Mouse (Mus musculus) spleen, postnatal 36 days (tissue): ENCODE measurements around the gene Slc20a1.

ENCODE experiments used
- DNase-seq, 2 experiments: peaks; one replicate each; pipeline ENCODE4 v3.0.0; 2022; ENCODE audit warnings: low spot score in 2 of 2, mixed read lengths in 1 of 2

Slc20a1 gene

DNA sequence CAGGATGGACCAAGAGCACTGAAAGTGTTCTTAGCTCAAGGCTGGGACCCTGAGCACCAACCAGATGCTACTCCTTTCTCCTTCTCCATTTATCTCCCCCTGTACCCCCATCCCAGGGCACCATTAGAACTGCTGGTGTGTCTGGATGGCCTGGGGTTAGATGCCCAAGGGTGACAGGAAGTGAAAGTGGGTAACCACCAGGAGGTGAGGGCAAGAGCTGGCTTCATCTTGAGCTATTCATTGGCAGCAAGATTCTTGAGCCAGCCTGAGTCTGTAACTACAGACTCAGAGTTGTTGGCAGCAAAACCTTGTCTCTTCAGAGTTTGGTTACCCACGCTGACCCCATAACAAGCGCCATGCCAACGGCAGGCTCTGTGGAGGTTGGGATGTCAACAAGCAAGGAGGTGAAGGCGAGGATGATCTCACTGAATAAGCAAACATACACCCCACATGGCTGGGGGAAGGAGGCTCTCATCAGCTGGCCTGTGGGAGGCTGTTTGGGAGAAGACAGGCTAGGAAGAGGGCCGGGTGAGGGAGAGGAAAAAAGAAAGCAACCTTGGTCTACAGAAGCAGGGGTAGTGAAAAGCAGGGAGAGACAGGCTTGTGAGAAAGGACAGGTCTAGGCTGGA, 12.2 kb upstream of the Slc20a1 start:
- no peak for DNase-seq

- no peak for DNase-seq
These were observed 6.0 kb upstream of the Slc20a1 start for GRCm38 (mm10) chr2:129192392-129193150.

- no peak for DNase-seq
These were observed 2.2 kb upstream of the Slc20a1 start for GRCm38 (mm10) chr2:129196317-129196716.

DNA sequence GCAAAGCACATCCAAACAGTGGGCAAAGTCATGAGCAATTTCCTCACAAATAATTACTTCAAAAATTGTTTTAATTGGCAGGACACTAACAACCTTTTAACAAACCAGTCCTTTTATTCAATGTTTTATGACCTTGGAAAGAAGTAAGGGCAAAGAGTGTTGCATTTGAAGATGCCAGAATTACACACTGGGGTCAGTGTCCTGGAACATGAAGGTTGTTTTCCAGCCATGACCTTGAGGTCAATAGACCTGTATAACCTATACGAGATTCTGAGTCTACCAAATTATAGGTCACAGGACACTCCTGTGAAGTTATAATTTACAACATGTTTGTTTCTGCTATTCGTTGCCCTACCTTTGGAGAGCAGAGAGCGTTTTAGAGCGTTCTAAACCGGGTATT, 1.4 kb upstream of the Slc20a1 start:
- DNase-seq: no peak

- peak in 1 of 2 experiments; percentile 21 for DNase-seq
These were observed 625 bp upstream of the Slc20a1 start for GRCm38 (mm10) chr2:129197843-129198435.

DNA sequence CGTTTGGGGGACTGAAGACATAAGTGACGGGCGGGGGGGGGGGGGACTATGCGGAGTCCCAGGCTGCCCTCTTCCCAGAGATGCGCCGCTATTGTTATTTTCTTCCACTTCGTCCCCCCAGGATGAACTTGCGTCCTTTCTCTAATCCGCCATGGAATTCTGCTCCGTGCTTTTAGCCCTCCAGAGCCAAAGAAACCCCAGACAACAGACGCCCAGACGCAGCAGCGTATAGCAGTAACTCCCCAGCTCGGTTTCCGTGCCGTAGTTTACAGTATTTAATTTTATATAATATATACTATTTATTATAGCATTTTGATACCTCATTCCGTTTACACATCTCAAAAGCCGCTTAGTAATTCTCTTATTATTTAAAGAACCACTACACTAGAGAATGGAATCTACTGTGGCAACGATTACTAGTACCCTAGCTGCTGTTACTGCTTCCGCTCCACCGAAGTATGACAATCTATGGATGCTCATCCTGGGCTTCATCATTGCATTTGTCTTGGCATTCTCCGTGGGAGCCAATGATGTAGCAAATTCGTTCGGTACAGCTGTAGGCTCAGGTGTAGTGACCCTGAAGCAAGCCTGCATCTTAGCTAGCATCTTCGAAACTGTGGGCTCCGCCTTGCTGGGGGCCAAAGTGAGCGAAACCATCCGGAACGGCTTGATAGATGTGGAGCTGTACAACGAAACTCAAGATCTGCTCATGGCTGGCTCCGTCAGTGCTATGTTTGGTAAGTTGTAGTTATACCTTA, 943 bp downstream of the Slc20a1 start:
- peak in 1 of 2 experiments; percentile 41 for DNase-seq

- DNase-seq: no peak
These were observed 6.4 kb downstream of the Slc20a1 start for GRCm38 (mm10) chr2:129205000-129205399.

DNA sequence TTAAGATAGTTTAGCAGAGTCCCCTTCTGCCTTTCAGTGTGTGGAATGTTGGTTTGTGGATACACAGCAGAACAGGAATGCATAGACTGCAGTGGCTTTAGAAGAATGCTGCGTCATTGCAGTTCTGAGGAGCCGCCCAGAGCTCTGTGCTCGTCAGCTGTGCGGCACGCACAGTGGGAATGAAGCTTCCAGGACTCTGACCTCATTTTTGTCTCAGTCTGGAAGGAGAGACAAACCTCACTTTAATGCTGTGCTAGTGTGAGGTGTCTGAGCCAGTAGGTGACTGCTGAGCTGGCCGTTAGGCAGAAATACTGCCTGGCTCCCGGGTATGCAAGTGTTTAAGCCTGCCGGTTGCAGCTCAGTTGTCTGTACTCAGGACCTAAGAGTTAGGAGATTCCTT, 8.3 kb downstream of the Slc20a1 start:
- DNase-seq: no peak

GRCm38 (mm10) chr2:129208181-129208746, 9.7 kb downstream of the Slc20a1 start:
- no peak for DNase-seq

DNA sequence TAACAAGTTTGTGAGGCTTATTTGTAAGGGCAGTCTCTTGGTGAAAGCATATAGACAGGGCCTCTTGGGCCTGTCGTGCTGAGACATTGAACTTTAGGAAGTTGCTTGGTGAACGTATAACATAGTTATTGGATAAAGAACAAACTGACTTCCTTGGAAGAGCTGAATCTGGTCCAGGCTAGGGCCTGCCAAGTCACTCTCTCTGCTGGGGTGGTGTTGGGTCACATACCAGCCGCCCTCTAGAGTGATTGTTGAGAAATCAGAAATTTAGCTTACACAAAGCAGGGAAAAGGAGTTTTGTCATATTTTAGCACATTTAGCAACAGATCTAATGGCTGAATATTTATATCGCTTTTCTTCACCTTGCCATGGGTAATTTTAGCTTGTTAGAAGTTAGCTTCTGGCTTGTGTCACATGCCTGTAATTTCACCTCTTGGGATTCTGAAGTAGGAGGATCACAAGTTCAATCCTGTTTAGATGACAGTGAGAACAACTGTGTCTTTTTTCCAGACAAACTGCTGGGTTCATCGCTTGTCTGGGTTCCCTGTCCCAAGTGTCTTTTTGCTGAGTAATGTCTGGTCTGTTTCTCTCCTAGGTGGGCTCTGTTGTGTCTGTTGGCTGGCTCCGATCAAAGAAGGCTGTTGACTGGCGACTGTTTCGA, 11.7 kb downstream of the Slc20a1 start:
- no peak for DNase-seq

- no peak for DNase-seq
These were observed 12.7 kb downstream of the Slc20a1 start for GRCm38 (mm10) chr2:129211255-129211654.

DNA sequence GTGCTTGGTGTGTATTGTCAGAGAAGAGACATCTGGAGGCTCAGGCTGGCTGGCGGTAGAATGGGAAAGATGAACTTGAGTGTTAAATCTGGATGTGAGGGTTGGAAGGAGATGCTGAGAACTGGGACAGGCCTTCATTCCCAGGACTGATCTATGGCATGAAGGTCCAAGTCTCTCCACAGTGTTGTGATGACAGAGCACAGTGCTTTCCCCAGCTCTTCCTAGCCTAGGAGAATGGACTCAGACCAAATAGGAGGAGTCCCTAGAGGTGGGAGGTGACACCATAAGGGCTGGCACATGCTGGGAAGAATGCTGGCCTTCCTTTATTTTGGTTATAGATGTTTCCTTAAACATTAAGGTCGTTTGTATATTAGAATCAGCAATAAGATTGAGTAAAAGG, 13.4 kb downstream of the Slc20a1 start:
- DNase-seq: no peak

GRCm38 (mm10) chr2:129212566-129212965, 14.0 kb downstream of the Slc20a1 start:
- DNase-seq: no peak

DNA sequence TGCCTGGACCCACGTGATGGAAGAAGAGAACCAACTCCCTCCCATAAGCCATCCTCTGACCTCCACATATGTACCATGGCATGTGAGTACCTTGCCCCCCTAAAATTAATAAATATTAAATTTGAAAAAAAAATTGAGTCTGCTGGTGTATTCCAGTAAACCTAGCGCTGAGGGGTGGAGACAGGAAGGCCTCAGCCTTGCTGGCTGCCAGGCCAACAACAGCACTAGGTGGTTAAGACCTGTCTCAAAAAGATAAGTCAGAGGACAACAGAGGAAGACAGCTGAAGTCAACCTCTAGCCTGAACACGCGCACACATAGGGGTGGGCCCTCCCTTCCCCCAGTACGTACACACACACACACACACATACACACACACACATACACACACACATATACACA, 16.2 kb downstream of the Slc20a1 start:
- no peak for DNase-seq

DNA sequence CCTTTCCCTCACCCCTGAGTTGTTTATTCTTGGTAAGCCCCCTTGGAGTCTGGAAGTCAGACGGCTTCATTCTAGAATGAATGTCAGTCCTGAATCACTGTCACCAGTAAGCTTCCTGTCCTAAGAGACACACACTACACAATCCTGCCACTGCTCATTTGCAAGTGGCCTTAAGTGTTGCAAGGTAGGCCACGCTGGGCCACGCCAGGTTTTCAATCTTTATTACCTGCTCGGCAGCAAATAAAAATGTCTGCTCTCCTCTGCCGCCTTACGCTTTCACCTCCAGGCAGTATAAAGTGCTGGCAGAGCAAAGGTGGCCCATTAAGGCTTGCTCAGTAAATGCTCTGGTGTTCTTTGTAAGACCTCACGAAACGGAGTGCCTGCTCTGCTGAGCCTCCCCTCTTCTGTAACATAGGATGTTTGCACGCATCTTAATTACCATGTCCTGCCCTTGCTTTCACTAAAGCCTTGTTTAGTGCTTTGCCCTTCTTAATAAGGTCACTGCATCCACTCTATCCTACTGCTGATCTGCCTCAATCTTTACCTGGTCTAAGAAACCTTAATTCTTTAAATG, 19.1 kb downstream of the Slc20a1 start:
- DNase-seq: no peak

- DNase-seq: no peak
These were observed 20.1 kb downstream of the Slc20a1 start for GRCm38 (mm10) chr2:129218537-129219105.

DNA sequence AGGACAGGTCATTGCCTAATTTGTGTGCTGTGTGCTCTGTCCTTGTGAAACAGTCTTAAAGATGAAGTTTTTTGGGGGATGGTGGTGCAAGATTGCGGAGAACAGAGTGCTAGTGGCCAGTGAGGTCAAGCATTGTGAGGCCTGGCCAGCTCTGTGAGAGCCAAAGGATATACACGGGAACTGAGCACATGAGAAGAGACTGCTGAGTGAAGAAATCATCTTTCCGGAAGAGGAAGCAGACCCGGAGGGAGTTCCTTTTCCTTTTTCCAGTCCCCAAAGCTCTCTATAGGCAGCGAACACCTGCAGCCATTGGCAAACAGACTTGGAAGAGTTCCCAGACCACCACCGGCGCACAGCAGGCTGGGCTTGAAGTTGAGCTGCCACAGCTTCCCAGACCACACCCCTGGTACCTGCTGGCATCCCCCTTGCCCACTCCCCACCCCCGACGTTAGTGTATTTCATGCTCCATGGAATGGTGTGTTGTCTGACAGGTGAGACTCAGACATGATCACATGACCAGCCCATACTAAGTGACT, 22.6 kb downstream of the Slc20a1 start:
- DNase-seq: no peak

DNA sequence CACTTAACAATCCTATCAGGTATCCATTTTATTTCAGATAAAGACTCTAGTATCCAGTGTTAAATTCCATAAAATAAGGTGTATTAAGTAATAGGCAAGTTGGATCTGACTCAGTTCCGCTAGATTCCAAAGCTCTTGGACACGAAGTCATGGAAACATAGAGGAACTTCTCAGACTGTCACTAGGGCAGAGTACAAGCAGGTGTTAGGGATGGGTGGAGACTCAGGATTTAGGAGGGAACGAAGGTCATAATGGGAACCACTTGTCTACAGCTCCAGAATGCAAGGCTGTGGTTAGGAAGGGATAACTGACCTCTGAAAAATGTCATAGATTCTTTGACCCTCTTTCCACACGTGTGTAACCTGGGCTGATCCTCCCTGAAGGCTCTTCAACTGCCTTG, 25.6 kb downstream of the Slc20a1 start:
- DNase-seq: no peak

- DNase-seq: no peak
These were observed 26.8 kb downstream of the Slc20a1 start for GRCm38 (mm10) chr2:129225251-129225819.

DNA sequence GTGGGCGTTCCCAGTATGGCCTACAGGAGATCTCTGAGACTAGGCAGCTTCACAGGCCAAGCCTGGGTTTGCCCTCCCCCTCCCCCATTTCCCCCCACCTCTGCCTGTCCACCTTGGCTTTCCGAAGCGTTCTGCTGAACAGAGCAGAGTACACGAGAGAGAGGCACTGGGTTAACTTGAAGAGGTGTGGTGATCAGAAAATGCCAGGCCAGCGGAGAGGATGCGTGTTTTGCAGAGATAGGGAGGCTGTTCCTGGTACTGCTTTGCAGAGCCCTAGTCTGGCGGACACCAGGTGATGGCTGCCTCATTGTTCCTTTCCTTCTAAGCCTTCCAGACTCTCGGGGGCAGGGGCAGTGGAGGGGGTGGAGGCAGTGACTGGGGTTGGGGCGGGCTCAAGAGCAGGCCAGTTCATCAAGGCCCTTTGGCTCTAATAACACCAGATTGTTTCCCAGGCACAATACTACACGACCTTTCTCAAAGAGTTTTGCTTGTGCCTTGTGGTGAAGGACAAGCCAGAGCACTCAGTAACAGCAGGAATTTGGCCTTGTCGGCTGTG, 27.8 kb downstream of the Slc20a1 start:
- peak; percentile 65 to 78 for DNase-seq
